Mouse (Mus musculus) heart, postnatal 0 days (tissue): ENCODE data around the gene Enpp1. TPM values are rescaled to one million over a fixed set of nuclear protein-coding genes. Genes with fewer than 3 reads are reported as not detected.

ENCODE experiments used
- ATAC-seq: fragments of 200-750 bp; cut with Nextera tagmentation; 2 replicates; pipeline ENCODE4 v1.8.0; 2017; ENCODE audit warnings: low read depth, moderate number of reproducible peaks, moderate library complexity; ENCODE audit not compliant: insufficient read depth
- DNase-seq: peaks from one replicate; pipeline ENCODE4 v3.0.0-alpha.2; 2016; ENCODE audit warnings: low spot score
- H3K27ac ChIP-seq: fragments of 300-500 bp; sonication (generic); 2 replicates; pipeline ENCODE4 v1.5.1; 2014; ENCODE audit warnings: low read depth, mild to moderate bottlenecking
- H3K27me3 ChIP-seq: fragments of 300-500 bp; sonication (generic); 2 replicates; pipeline ENCODE4 v1.6.1; 2014; ENCODE audit warnings: low read length, mixed read lengths; ENCODE audit not compliant: control insufficient read depth, insufficient read depth
- H3K36me3 ChIP-seq: fragments of 300-500 bp; sonication (generic); replicated peaks from 2 replicates; pipeline ENCODE4 v1.6.1; 2014; ENCODE audit warnings: low read length, mixed read lengths; ENCODE audit not compliant: control insufficient read depth, insufficient read depth
- H3K4me1 ChIP-seq: fragments of 300-500 bp; sonication (generic); 2 replicates; pipeline ENCODE4 v1.6.1; 2014; ENCODE audit warnings: antibody characterized with exemption; ENCODE audit not compliant: control insufficient read depth, insufficient read depth
- H3K4me2 ChIP-seq: fragments of 300-500 bp; sonication (generic); 2 replicates; pipeline ENCODE4 v1.6.1; 2014; ENCODE audit warnings: low read depth, mild to moderate bottlenecking, low read length, moderate library complexity
- H3K4me3 ChIP-seq: fragments of 300-500 bp; sonication (generic); 2 replicates; pipeline ENCODE4 v1.5.1; 2014; ENCODE audit warnings: low read depth, low read length
- H3K9ac ChIP-seq: fragments of 300-500 bp; sonication (generic); replicated peaks from 2 replicates; pipeline ENCODE4 v1.6.1; 2014; ENCODE audit warnings: low read depth, low read length, mixed read lengths
- H3K9me3 ChIP-seq: fragments of 300-500 bp; sonication (generic); replicated peaks from 2 replicates; pipeline ENCODE4 v1.6.1; 2016; ENCODE audit warnings: low read length; ENCODE audit not compliant: control insufficient read depth
- CTCF ChIP-seq: IDR thresholded peaks from 2 replicates; pipeline ENCODE4 v1.5.1; 2016; ENCODE audit warnings: antibody characterized with exemption, control low read depth, low read depth
- EP300 ChIP-seq: IDR thresholded peaks from 2 replicates; pipeline ENCODE4 v1.6.1; 2016; ENCODE audit warnings: antibody characterized with exemption, low read depth
- WGBS: fragments of 180-500 bp; shearing (Covaris S2); extraction: QIAGEN DNeasy Blood & Tissue Kit; methylation state at CpG from one replicate; pipeline ENCODE4 v1.1.7; 2014; 5-methylcytosine and 5-hydroxymethylcytosine counted together
- polyA plus RNA-seq: library from polyadenylated mRNA; unstranded; fragments of >200 nt; fragmentation: Nextera tagmentation; extraction: Ambion mirVana; gene quantifications from 2 replicates; pipeline ENCODE4 v1.2.1, GENCODE M21; 2015
- total RNA-seq: library from RNA; depleted of rRNA; stranded (reverse); fragments of >200 nt; gene quantifications from 2 replicates; pipeline ENCODE4 v1.2.3, GENCODE M21; 2014; ENCODE audit warnings: low replicate concordance

Enpp1 gene
- total and polyA plus RNA-seq, 2 experiments from 2014 or later, result 1.8 to 2.5 TPM

DNA sequence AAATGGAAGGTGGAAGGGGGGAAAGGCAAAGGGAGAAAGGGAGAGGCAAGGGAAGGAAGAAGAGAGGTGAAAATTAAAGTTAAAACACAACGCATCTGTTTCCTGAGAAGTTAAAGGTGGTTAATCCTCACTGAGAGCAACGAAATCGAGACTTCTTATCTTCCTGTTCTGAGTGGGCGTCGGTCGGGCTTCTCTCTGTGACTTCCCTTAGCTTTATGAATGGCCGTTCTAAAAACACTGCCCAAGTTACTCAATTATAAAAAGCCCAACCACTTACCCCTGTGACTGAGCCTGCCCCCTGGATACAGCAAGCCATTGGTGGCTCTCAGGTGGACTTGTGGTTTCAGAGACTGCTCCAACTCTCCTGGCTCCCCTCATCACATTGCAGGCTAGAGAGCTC lies 119.0 kb downstream of the Enpp1 start:
- Histone ChIP-seq H3K9ac (no peak overlapping the region), H3K27ac (peak overlapping the region; percentile 97), H3K4me2 (no peak overlapping the region), H3K36me3 (peaks cover 11% of the 10 kb centered on the region), H3K9me3 (no peaks in the 10 kb centered on the region), H3K4me3 (no peak overlapping the region), H3K4me1 (peaks cover 35% of the 10 kb centered on the region), H3K27me3 (no peaks in the 10 kb centered on the region)
- WGBS, result 7% methylated on average over 7 of the region's 7 CpGs
- DNase-seq (no peak), ATAC-seq (no peak)
- TF ChIP-seq EP300 (no peak), CTCF (no peak)

DNA sequence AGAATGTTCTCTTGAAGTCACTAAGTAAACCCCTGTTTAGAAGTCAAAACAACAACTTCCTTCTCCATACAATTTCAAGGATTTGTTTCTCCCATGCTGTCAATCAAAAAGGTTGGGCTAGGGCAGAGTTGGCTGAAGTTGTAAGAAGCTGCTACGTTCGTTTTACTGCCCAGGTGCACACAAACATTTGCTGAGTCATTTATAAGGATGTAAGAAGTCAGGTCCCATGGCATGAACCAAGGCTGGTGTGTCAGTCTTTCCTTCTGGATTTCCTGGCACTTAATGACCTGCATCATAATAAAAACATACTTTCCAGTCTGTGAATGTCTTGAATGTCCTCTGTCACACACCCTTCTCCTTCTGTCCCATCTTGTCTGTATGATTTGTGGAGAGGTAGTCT lies 119.6 kb downstream of the Enpp1 start:
- ATAC-seq, result no peak
- Histone ChIP-seq H3K27ac (no peak overlapping the region), H3K4me3 (no peak overlapping the region), H3K4me1 (peaks cover 28% of the 10 kb centered on the region), H3K9me3 (no peaks in the 10 kb centered on the region), H3K36me3 (peaks cover 4% of the 10 kb centered on the region), H3K4me2 (no peak overlapping the region), H3K27me3 (no peaks in the 10 kb centered on the region), H3K9ac (no peak overlapping the region)
- no peak for DNase-seq
- 59% methylated on average over 2 of the region's 2 CpGs for WGBS
- TF ChIP-seq EP300 (no peak), CTCF (no peak)

DNA sequence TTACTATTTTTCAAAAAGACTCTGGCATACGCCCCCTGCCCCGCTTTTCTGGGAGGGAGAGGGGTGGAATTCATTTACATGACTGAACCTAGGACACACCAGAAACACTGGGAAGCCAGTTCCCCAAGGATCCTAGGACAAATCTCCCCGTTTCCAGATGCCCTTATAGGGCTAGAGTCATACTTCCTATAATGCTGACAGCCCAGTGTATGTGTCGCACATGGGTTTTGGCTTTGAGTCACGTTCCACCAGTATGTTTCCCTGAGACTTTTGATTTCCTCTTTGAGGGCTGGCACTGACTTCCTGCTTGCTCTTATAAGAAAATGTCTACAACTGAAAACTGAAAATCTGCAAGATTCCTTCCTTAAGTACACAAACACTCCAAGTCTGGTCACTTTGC lies 120.2 kb downstream of the Enpp1 start:
- Histone ChIP-seq H3K36me3 (no peaks in the 10 kb centered on the region), H3K9me3 (no peaks in the 10 kb centered on the region), H3K4me3 (no peak overlapping the region), H3K4me1 (peaks cover 25% of the 10 kb centered on the region), H3K27me3 (no peaks in the 10 kb centered on the region), H3K4me2 (no peak overlapping the region), H3K27ac (peak overlapping the region; percentile 26; the same call in 1 of the 2 replicates), H3K9ac (no peak overlapping the region)
- WGBS, result 64% methylated on average over 5 of the region's 5 CpGs
- ATAC-seq (no peak), DNase-seq (no peak)
- TF ChIP-seq EP300, result no peak
- TF ChIP-seq CTCF, result no peak

DNA sequence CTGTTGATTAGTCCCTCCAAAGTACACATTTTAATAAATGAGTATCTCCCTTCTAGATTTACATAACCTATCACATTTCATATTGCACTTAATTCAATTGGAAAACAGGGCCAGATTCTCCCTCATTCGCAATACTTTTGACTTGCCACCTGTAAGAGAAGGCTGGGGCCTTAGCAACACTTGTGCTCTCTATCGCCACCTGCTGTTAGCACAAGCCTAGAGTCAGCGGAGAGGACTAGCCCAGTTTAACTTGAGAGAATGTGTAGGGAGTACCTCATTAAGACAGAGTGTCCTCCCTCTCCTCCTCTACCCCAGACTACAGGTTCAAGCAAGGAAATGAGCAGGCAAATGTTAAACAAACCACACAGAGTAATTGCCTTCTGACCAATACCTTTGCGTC lies 120.8 kb downstream of the Enpp1 start:
- Histone ChIP-seq H3K27me3 (no peaks in the 10 kb centered on the region), H3K9me3 (no peaks in the 10 kb centered on the region), H3K4me2 (no peak overlapping the region), H3K4me3 (no peak overlapping the region), H3K36me3 (no peaks in the 10 kb centered on the region), H3K27ac (peak overlapping the region; percentile 26; the same call in 1 of the 2 replicates), H3K9ac (no peak overlapping the region), H3K4me1 (peaks cover 25% of the 10 kb centered on the region)
- 25% methylated on average over 4 of the region's 4 CpGs for WGBS
- DNase-seq (peak; percentile 61), ATAC-seq (no peak)
- peak; percentile 98 for TF ChIP-seq CTCF
- TF ChIP-seq EP300, result no peak

DNA sequence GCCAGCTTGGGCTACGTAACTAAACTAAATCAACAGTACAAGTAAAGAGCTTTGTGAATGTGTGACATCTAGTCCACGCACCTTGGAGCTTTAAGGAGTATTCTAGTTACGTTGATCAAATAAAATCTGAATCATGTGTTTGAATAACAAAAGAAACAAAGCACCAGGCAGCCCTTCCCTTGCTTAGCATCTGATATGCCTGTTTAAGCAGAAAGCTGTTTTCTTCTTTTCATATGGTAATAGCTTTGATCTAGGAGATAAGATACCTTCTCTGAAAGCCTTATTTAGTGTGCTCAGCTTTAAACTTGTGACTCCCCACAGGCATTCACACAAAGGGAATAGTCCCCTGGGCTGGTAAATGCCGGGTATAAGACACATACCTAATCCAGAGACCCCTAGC lies 121.4 kb downstream of the Enpp1 start:
- no peak for TF ChIP-seq EP300
- no peak for TF ChIP-seq CTCF
- Histone ChIP-seq H3K36me3 (no peaks in the 10 kb centered on the region), H3K9ac (no peak overlapping the region), H3K9me3 (no peaks in the 10 kb centered on the region), H3K4me1 (peaks cover 25% of the 10 kb centered on the region), H3K27ac (no peak overlapping the region), H3K4me3 (no peak overlapping the region), H3K27me3 (no peaks in the 10 kb centered on the region), H3K4me2 (no peak overlapping the region)
- no peak for DNase-seq
- WGBS, result 90% methylated on average over 4 of the region's 4 CpGs
- no peak for ATAC-seq

DNA sequence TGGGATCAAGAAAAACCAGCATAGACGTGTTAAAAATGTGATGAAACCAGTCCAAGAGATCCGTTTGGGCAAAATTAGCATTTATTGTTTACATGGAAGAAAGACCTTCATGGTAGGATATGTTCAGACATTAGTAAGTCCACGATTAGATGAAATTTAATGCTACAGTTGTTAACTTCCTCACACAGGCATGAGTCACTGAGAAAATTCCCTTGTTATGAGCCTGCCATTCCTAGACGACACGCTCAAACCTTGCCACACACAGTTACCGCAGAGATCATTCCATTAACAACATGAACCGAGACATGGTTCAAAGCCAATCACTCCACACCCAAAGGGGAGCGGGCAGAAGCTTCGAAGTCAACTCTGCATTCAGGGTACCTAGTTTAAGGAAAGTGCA lies 122.7 kb downstream of the Enpp1 start:
- DNase-seq (no peak), ATAC-seq (no peak)
- no peaks in the 10 kb centered on the region for H3K27me3 ChIP-seq
- 87% methylated on average over 9 of the region's 9 CpGs for whole genome bisulfite sequencing
- no peak overlapping the region for H3K4me2 ChIP-seq
- H3K9ac ChIP-seq, result no peak overlapping the region
- no peaks in the 10 kb centered on the region for H3K9me3 ChIP-seq
- H3K36me3 ChIP-seq, result no peaks in the 10 kb centered on the region
- H3K27ac ChIP-seq, result no peak overlapping the region
- no peak overlapping the region for H3K4me3 ChIP-seq
- peaks cover 19% of the 10 kb centered on the region for H3K4me1 ChIP-seq
- TF ChIP-seq CTCF (no peak), EP300 (no peak)
